Comparison of ENCODE assay signal across 9 mouse cellular contexts in the genomic region with DNA sequence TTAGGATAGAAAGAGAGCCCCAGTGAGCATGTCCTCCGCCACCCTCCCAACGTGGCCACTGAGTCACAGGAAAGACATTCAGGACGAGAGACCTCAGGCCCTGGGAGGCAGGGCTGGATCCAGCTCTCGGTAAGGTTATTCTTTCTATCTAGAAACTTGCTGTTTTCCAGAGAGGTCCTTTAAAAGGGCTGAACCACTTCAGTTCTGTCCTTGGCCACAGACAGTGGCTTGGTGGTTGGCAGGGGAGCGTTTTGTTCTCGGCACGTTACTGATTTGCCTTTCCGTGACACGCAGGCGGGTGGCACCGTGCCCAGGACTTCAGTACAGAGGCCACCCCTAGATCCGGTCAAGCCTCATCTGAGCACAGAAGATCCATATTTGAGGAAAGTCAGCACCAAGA.
DNase-seq lines count a peak whose midpoint lies in the region; ATAC-seq and TF ChIP-seq lines count a peak whose summit lies in the region.
"Had no signal": no experiment of that assay in that cellular context is flagged by ENCODE, and none has a peak within 500 bp of the region (broad histone marks: within the 10 kb centered on the region; RNA-seq: fewer than 3 reads in every experiment).

No protein-coding gene starts in this region.

- DNase-seq in lung, embryonic 14.5 days = peak; percentile 46
- no peak for DNase-seq in lung, postnatal 25 days (ENCODE audit: low spot score)
- DNase-seq in adrenal gland, adult 8-10 months = peak; percentile 61
- DNase-seq in skeletal muscle tissue, adult 2 months (ENCODE audit: low read depth, low spot score) = peak; percentile 45
- no peak for DNase-seq in layer of hippocampus, adult 9-11 months
- DNase-seq in layer of hippocampus, adult 11-12 months (ENCODE audit: low spot score) = no peak
- DNase-seq: thymus, postnatal 36 days had no signal

- no peaks in the 10 kb centered on the region for H3K9me3 ChIP-seq in lung, embryonic 14.5 days (ENCODE audit: low read depth, low read length)
- H3K9me3 ChIP-seq in heart, embryonic 15.5 days (replicated peaks) = no peaks in the 10 kb centered on the region
- H3K9me3 ChIP-seq: liver, embryonic 15.5 days had no signal

- H3K27me3 ChIP-seq in lung, embryonic 14.5 days (ENCODE audit: insufficient read depth, low read length) = no peaks in the 10 kb centered on the region
- H3K27me3 ChIP-seq in heart, embryonic 15.5 days = no peaks in the 10 kb centered on the region
- H3K27me3 ChIP-seq: liver, embryonic 15.5 days had no signal

- H3K9ac ChIP-seq in lung, embryonic 14.5 days = no peak overlapping the region
- no peak overlapping the region for H3K9ac ChIP-seq in heart, embryonic 15.5 days
- H3K9ac ChIP-seq: liver, embryonic 15.5 days had no signal

- ATAC-seq in lung, embryonic 14.5 days (ENCODE audit: insufficient read depth) = no peak
- ATAC-seq in heart, embryonic 15.5 days (replicated peaks; ENCODE audit: insufficient number of reproducible peaks, insufficient read depth, low FRiP score, low read depth) = 0 out of 2 replicates have a peak, but pooled peaks have one; percentile 55

- H3K4me1 ChIP-seq in lung, embryonic 14.5 days (ENCODE audit: insufficient read depth) = peaks cover 6% of the 10 kb centered on the region
- peaks cover 20% of the 10 kb centered on the region for H3K4me1 ChIP-seq in heart, embryonic 15.5 days (replicated peaks)
- H3K4me1 ChIP-seq: liver, embryonic 15.5 days had no signal

- H3K36me3 ChIP-seq in lung, embryonic 14.5 days (ENCODE audit: insufficient read depth) = no peaks in the 10 kb centered on the region
- H3K36me3 ChIP-seq in heart, embryonic 15.5 days = no peaks in the 10 kb centered on the region
- H3K36me3 ChIP-seq: liver, embryonic 15.5 days had no signal

- H3K4me2 ChIP-seq in lung, embryonic 14.5 days = no peak overlapping the region
- H3K4me2 ChIP-seq in heart, embryonic 15.5 days = no peak overlapping the region
- H3K4me2 ChIP-seq: liver, embryonic 15.5 days had no signal

- H3K27ac ChIP-seq in lung, embryonic 14.5 days (ENCODE audit: low read depth) = no peak overlapping the region
- H3K27ac ChIP-seq in heart, embryonic 15.5 days = peak overlapping the region; percentile 58
- H3K27ac ChIP-seq: liver, embryonic 15.5 days had no signal

- WGBS in lung, embryonic 14.5 days = 67% methylated on average over 12 of the region's 12 CpGs
- WGBS in heart, embryonic 15.5 days = 64% methylated on average over 12 of the region's 12 CpGs

- H3K4me3 ChIP-seq in lung, embryonic 14.5 days (ENCODE audit: low read depth, low read length) = no peak overlapping the region
- no peak overlapping the region for H3K4me3 ChIP-seq in heart, embryonic 15.5 days
- H3K4me3 ChIP-seq: liver, embryonic 15.5 days had no signal

- no peak for TF ChIP-seq CTCF in lung, embryonic 14.5 days (IDR thresholded peaks at IDR 0.05; ENCODE audit: low read depth)

Comparison
In these comparisons a context has a peak if more than half of its experiments do, and no peak if none do; other contexts are left out.
1. DNase-seq: peak in lung, embryonic 14.5 days (single experiment), adrenal gland, adult 8-10 months (single experiment) and skeletal muscle tissue, adult 2 months (single experiment); none in lung, postnatal 25 days (single experiment), layer of hippocampus, adult 9-11 months (single experiment) and layer of hippocampus, adult 11-12 months (single experiment).